Mouse (Mus musculus) embryo, embryonic 11 days (tissue): ENCODE data around the gene Med12.
A peak's percentile ranks its signal among the peaks of the same experiment; 100 is the strongest.

Experiments used
- DNase-seq: peaks from one replicate; pipeline ENCODE4 v3.0.0-alpha.2; 2015

Gene Med12

GRCm38 (mm10) chrX:101273875-101274738 lies at the start of gene Med12:
Gene Med12, plus strand, starts transcription at chrX:101274030.
- peak; percentile 92 for DNase-seq

GRCm38 (mm10) chrX:101245011-101245410 lies 28.8 kb upstream of the Med12 start:
- no peak for DNase-seq

GRCm38 (mm10) chrX:101253952-101254729 lies 19.7 kb upstream of the Med12 start, which contains the start of gene Foxo4:
Gene Foxo4, plus strand, starts transcription at chrX:101254528.
- peak; percentile 93 for DNase-seq

GRCm38 (mm10) chrX:101254740-101255139 lies 19.1 kb upstream of the Med12 start:
- DNase-seq = no peak

- peak; percentile 28 for DNase-seq
Measured at GRCm38 (mm10) chrX:101256603-101257002, 17.2 kb upstream of the Med12 start.

- peak; percentile 82 for DNase-seq
Measured at GRCm38 (mm10) chrX:101260441-101261325, 13.1 kb upstream of the Med12 start.

- no peak for DNase-seq
Measured at GRCm38 (mm10) chrX:101263892-101264291, 9.9 kb upstream of the Med12 start, which contains the start of gene Gm614. Gene Gm614, minus strand, starts transcription at chrX:101263992.

- DNase-seq = no peak
Measured at GRCm38 (mm10) chrX:101266631-101267030, 7.2 kb upstream of the Med12 start.

GRCm38 (mm10) chrX:101268025-101268754 lies 5.6 kb upstream of the Med12 start, which contains the start of gene Il2rg:
Gene Il2rg, minus strand, starts transcription at chrX:101268255.
- no peak for DNase-seq

GRCm38 (mm10) chrX:101268755-101269124 lies 5.1 kb upstream of the Med12 start, which contains the start of gene Gm20489:
Gene Gm20489, minus strand, starts transcription at chrX:101269023.
- no peak for DNase-seq

- DNase-seq = no peak
Measured at GRCm38 (mm10) chrX:101273410-101273809, 420 bp upstream of the Med12 start.

- no peak for DNase-seq
Measured at GRCm38 (mm10) chrX:101282813-101283212, 9.0 kb downstream of the Med12 start.

GRCm38 (mm10) chrX:101285534-101285933 lies 11.7 kb downstream of the Med12 start:
- peak; percentile 49 for DNase-seq

GRCm38 (mm10) chrX:101285953-101286670 lies 12.3 kb downstream of the Med12 start:
- no peak for DNase-seq

- no peak for DNase-seq
Measured at GRCm38 (mm10) chrX:101287543-101287942, 13.7 kb downstream of the Med12 start.

GRCm38 (mm10) chrX:101288432-101288831 lies 14.6 kb downstream of the Med12 start:
- DNase-seq = no peak

- no peak for DNase-seq
Measured at GRCm38 (mm10) chrX:101289037-101289436, 15.2 kb downstream of the Med12 start.

GRCm38 (mm10) chrX:101290111-101290510 lies 16.3 kb downstream of the Med12 start:
- no peak for DNase-seq

GRCm38 (mm10) chrX:101299055-101299454 lies 25.2 kb downstream of the Med12 start, which contains the start of gene Nlgn3:
Gene Nlgn3, plus strand, starts transcription at chrX:101299168.
- DNase-seq = peak; percentile 45

- peak; percentile 61 for DNase-seq
Measured at GRCm38 (mm10) chrX:101299473-101300426, 25.9 kb downstream of the Med12 start.
